Mouse (Mus musculus) hindbrain, embryonic 11.5 days (tissue): ENCODE data around the gene Cir1. TPM values are rescaled to one million over a fixed set of nuclear protein-coding genes. Genes with fewer than 3 reads are reported as not detected.

Source experiments
- ATAC-seq: fragments of 200-750 bp; cut with Nextera tagmentation; 2 replicates; pipeline ENCODE4 v1.8.0; 2017; ENCODE audit warnings: mild to moderate bottlenecking, moderate TSS enrichment, moderate library complexity; ENCODE audit not compliant: low FRiP score
- DNase-seq: peaks from one replicate; pipeline ENCODE4 v3.0.0-alpha.2; 2015; ENCODE audit warnings: low spot score
- H3K27ac ChIP-seq: fragments of 300-500 bp; sonication (generic); 2 replicates; pipeline ENCODE4 v1.5.1; 2014; ENCODE audit warnings: mild to moderate bottlenecking, low read depth, low read length
- H3K27me3 ChIP-seq: fragments of 300-500 bp; sonication (generic); 2 replicates; pipeline ENCODE4 v1.6.1; 2014; ENCODE audit warnings: mild to moderate bottlenecking, low read length, moderate library complexity, mixed read lengths; ENCODE audit not compliant: control insufficient read depth, insufficient read depth
- H3K36me3 ChIP-seq: fragments of 300-500 bp; sonication (generic); 2 replicates; pipeline ENCODE4 v1.6.1; 2014; ENCODE audit warnings: mild to moderate bottlenecking, low read length, moderate library complexity, mixed read lengths; ENCODE audit not compliant: control insufficient read depth, insufficient read depth
- H3K4me1 ChIP-seq: fragments of 300-500 bp; sonication (generic); replicated peaks from 2 replicates; pipeline ENCODE4 v1.6.1; 2014; ENCODE audit warnings: low read length, mixed read lengths; ENCODE audit not compliant: control insufficient read depth, insufficient read depth
- H3K4me2 ChIP-seq: fragments of 300-500 bp; sonication (generic); replicated peaks from 2 replicates; pipeline ENCODE4 v1.6.1; 2014; ENCODE audit warnings: mild to moderate bottlenecking, low read depth, low read length
- H3K4me3 ChIP-seq: fragments of 300-500 bp; sonication (generic); 2 replicates; pipeline ENCODE4 v1.5.1; 2014; ENCODE audit warnings: low read depth, low read length
- H3K9ac ChIP-seq: fragments of 300-500 bp; sonication (generic); 2 replicates; pipeline ENCODE4 v1.6.1; 2014; ENCODE audit warnings: low read depth, low read length
- H3K9me3 ChIP-seq: fragments of 300-500 bp; sonication (generic); 2 replicates; pipeline ENCODE4 v1.6.1; 2016; ENCODE audit warnings: low read length; ENCODE audit not compliant: control insufficient read depth
- WGBS: fragments of 180-500 bp; shearing (Covaris S2); extraction: QIAGEN DNeasy Blood & Tissue Kit; methylation state at CpG from one replicate; pipeline ENCODE4 v1.1.7; 2014; 5-methylcytosine and 5-hydroxymethylcytosine counted together
- polyA plus RNA-seq: library from polyadenylated mRNA; unstranded; fragments of >200 nt; fragmentation: Nextera tagmentation; extraction: Ambion mirVana; gene quantifications from 2 replicates; pipeline ENCODE4 v1.2.1, GENCODE M21; 2014

Cir1 gene
- polyA plus RNA-seq, 1 experiment from 2014 or later: 23.8 TPM

- ATAC-seq (no peak), DNase-seq (no peak)
- Histone ChIP-seq H3K27me3 (no peaks in the 10 kb centered on the region), H3K27ac (no peak overlapping the region), H3K4me2 (no peak overlapping the region), H3K9me3 (no peaks in the 10 kb centered on the region), H3K36me3 (no peaks in the 10 kb centered on the region), H3K4me1 (no peaks in the 10 kb centered on the region), H3K4me3 (no peak overlapping the region), H3K9ac (no peak overlapping the region)
- 94% methylated on average over 9 of the region's 9 CpGs for WGBS
These were observed 4.9 kb upstream of the Cir1 start for GRCm38 (mm10) chr2:73317426-73317825.

GRCm38 (mm10) chr2:73314311-73314710, 1.8 kb upstream of the Cir1 start:
- 89% methylated on average over 3 of the region's 3 CpGs for WGBS
- H3K4me1 ChIP-seq: no peaks in the 10 kb centered on the region; the same call in 1 of the 2 replicates
- H3K9ac ChIP-seq: no peak overlapping the region
- ATAC-seq (no peak), DNase-seq (no peak)
- H3K27ac ChIP-seq: no peak overlapping the region
- H3K27me3 ChIP-seq: no peaks in the 10 kb centered on the region
- no peaks in the 10 kb centered on the region for H3K9me3 ChIP-seq
- H3K36me3 ChIP-seq: no peaks in the 10 kb centered on the region
- H3K4me3 ChIP-seq: no peak overlapping the region
- H3K4me2 ChIP-seq: no peak overlapping the region

- Histone ChIP-seq H3K36me3 (no peaks in the 10 kb centered on the region), H3K9ac (0 out of 2 replicates have a peak overlapping the region, but pooled peaks have one; percentile 17), H3K4me2 (peak overlapping the region; percentile 30), H3K9me3 (no peaks in the 10 kb centered on the region), H3K4me3 (peak overlapping the region; percentile 80), H3K27me3 (no peaks in the 10 kb centered on the region), H3K4me1 (no peaks in the 10 kb centered on the region; the same call in 1 of the 2 replicates), H3K27ac (0 out of 2 replicates have a peak overlapping the region, but pooled peaks have one; percentile 24)
- ATAC-seq (peak; percentile 51), DNase-seq (peak; percentile 43)
- WGBS: 52% methylated on average over 14 of the region's 14 CpGs
These were observed 608 bp upstream of the Cir1 start for GRCm38 (mm10) chr2:73313117-73313501.

- no peak for DNase-seq
- Histone ChIP-seq H3K4me3 (no peak overlapping the region), H3K27me3 (no peaks in the 10 kb centered on the region), H3K9me3 (no peaks in the 10 kb centered on the region), H3K4me2 (no peak overlapping the region), H3K36me3 (0 out of 2 replicates have a peak, but pooled peaks cover 2% of the 10 kb centered on the region), H3K9ac (no peak overlapping the region), H3K27ac (no peak overlapping the region), H3K4me1 (no peaks in the 10 kb centered on the region)
- WGBS: 84% methylated on average over 7 of the region's 7 CpGs
- no peak for ATAC-seq
These were observed 6.5 kb downstream of the Cir1 start for GRCm38 (mm10) chr2:73306006-73306405.

- H3K4me1 ChIP-seq: no peaks in the 10 kb centered on the region
- H3K27me3 ChIP-seq: no peaks in the 10 kb centered on the region
- H3K4me3 ChIP-seq: no peak overlapping the region
- no peak overlapping the region for H3K9ac ChIP-seq
- WGBS: 94% methylated on average over 5 of the region's 5 CpGs
- H3K9me3 ChIP-seq: no peaks in the 10 kb centered on the region
- DNase-seq (no peak), ATAC-seq (no peak)
- no peak overlapping the region for H3K27ac ChIP-seq
- H3K4me2 ChIP-seq: no peak overlapping the region
- H3K36me3 ChIP-seq: 0 out of 2 replicates have a peak, but pooled peaks cover 2% of the 10 kb centered on the region
These were observed 8.0 kb downstream of the Cir1 start for GRCm38 (mm10) chr2:73304506-73304905.

- H3K27ac ChIP-seq: no peak overlapping the region
- no peak overlapping the region for H3K9ac ChIP-seq
- no peak overlapping the region for H3K4me2 ChIP-seq
- H3K27me3 ChIP-seq: no peaks in the 10 kb centered on the region
- no peaks in the 10 kb centered on the region for H3K4me1 ChIP-seq
- ATAC-seq (no peak), DNase-seq (no peak)
- H3K36me3 ChIP-seq: 0 out of 2 replicates have a peak, but pooled peaks cover 2% of the 10 kb centered on the region
- no peak overlapping the region for H3K4me3 ChIP-seq
- H3K9me3 ChIP-seq: no peaks in the 10 kb centered on the region
- 90% methylated on average over 9 of the region's 9 CpGs for WGBS
These were observed 9.8 kb downstream of the Cir1 start for GRCm38 (mm10) chr2:73302722-73303121.

GRCm38 (mm10) chr2:73301979-73302378, 10.5 kb downstream of the Cir1 start:
- Histone ChIP-seq H3K9ac (no peak overlapping the region), H3K4me3 (no peak overlapping the region), H3K36me3 (0 out of 2 replicates have a peak, but pooled peaks cover 2% of the 10 kb centered on the region), H3K4me1 (no peaks in the 10 kb centered on the region), H3K9me3 (no peaks in the 10 kb centered on the region), H3K27ac (no peak overlapping the region), H3K4me2 (no peak overlapping the region), H3K27me3 (no peaks in the 10 kb centered on the region)
- no peak for ATAC-seq
- 96% methylated on average over 1 of the region's 1 CpGs for WGBS
- DNase-seq: no peak

GRCm38 (mm10) chr2:73298841-73299240, 13.7 kb downstream of the Cir1 start:
- Histone ChIP-seq H3K27ac (no peak overlapping the region), H3K4me2 (no peak overlapping the region), H3K9ac (no peak overlapping the region), H3K36me3 (0 out of 2 replicates have a peak, but pooled peaks cover 2% of the 10 kb centered on the region), H3K9me3 (no peaks in the 10 kb centered on the region), H3K27me3 (no peaks in the 10 kb centered on the region), H3K4me1 (no peaks in the 10 kb centered on the region), H3K4me3 (no peak overlapping the region)
- ATAC-seq (no peak), DNase-seq (no peak)
- 87% methylated on average over 3 of the region's 3 CpGs for WGBS

- Histone ChIP-seq H3K4me3 (no peak overlapping the region), H3K27me3 (no peaks in the 10 kb centered on the region), H3K27ac (no peak overlapping the region), H3K36me3 (0 out of 2 replicates have a peak, but pooled peaks cover 2% of the 10 kb centered on the region), H3K9ac (no peak overlapping the region), H3K4me2 (no peak overlapping the region), H3K9me3 (no peaks in the 10 kb centered on the region), H3K4me1 (no peaks in the 10 kb centered on the region)
- 86% methylated on average over 7 of the region's 7 CpGs for WGBS
- ATAC-seq: no peak
- DNase-seq: no peak
These were observed 14.3 kb downstream of the Cir1 start for GRCm38 (mm10) chr2:73298154-73298553.
